Mouse (Mus musculus): ENCODE results near the gene Krt4.

Gene Krt4

DNA sequence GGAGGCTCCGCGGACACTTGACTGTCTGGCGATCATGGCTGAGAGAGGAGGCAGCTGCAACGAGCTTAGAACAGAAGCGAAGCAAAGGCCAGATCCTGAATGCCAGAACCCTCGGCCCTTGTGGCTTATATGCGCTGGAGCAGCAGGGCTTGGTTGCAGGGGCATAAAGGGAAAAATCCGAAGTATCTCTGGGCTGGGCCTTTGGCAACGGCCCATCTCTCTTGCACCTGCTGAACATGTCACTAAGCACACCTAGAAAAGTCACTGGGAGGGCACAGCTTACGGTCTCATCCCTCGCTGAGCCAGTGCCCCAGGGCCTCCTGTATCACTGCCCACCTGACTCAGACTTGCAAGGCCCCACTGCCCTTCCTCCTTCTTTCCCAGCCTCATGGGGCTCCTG, at the start of gene Krt4:
Gene Krt4, minus strand, starts transcription at position 101 of the 400 bp plus-strand sequence.
- in situ Hi-C loops (cut with MboI, MseI), result no loop called here

DNA sequence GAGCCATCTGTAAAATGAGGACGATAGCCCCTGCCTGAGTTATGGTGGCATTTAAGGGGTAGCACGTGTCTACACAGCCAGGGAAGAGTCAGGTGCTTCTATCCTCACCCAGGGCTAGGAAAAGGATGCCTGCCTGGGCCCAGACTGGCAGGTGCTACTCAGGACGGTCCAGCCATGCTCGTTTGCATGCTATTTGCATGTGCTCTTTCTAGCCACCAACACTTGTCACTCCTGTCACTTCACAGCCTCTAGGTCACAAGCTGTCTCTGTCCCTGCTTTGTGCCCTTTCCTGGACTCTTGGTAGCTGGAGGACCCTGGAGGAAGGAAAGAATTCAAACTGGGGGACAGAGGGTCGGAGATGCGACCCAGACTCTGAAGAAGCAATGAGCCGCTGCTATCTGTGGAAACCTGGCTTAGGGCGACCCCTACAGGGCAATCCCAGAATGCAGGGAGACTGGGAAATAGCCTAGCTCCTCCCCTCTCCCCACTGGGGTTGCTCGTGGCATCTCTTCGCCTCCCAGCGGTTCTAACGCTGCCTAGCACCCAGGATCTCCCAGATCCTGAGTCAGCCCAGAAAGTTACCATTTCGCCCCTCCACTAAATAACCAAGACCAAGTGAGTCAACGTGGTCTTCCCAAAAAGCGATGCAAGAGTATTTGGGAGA, 49.0 kb upstream of the Krt4 start:
- in situ Hi-C loops (cut with MboI, MseI), result loop anchor here in 1 of 2 experiments (25.0 kb wide), 2 partner anchors 211 to 436 kb away; partner anchors contain the start of gene Krt84

DNA sequence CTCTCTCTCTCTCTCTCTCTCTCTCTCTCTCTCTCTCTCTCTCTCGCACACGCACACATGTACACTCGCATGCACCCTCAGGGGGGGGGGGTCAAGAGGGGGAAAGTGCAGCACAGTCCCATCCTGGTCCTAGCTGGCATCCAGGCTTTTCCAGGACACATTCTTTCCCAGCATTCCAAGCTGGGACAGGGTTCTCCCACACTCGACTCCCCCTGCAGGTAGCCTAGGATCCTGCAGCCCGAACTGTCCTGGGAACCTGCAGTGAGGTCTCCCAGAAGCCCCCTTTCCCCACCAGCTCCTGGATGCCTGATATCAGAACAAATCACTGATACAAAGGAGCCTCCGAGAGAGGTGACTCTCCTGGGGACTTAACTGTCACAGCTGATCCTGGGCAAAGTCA, 46.0 kb upstream of the Krt4 start:
- in situ Hi-C loops (cut with MboI, MseI), result loop anchor here in 1 of 2 experiments (25.0 kb wide), 2 partner anchors 208 to 433 kb away; partner anchors contain the start of gene Krt84

DNA sequence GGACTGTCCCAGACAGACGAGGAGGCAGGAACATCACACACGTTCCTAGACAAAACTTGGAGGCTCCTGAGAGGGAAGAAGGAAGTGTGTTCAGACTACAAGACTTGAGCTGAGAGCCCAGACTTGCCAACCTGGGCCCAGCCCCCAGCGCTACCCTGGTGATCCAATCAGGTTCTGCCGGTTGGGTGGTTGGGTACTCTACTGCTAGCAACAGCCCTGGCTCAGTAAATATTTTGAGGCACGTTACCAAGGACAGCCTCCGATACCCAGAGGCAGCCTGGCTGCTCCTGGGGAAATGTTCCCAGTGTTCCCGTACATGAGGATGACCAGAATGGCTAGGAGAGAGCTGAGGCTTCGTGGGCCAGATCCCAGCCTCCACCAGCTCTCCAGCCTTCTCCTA, 42.3 kb upstream of the Krt4 start:
- in situ Hi-C loops (cut with MboI, MseI), result loop anchor here in 1 of 2 experiments (25.0 kb wide), 2 partner anchors 205 to 430 kb away; partner anchors contain the start of gene Krt84

DNA sequence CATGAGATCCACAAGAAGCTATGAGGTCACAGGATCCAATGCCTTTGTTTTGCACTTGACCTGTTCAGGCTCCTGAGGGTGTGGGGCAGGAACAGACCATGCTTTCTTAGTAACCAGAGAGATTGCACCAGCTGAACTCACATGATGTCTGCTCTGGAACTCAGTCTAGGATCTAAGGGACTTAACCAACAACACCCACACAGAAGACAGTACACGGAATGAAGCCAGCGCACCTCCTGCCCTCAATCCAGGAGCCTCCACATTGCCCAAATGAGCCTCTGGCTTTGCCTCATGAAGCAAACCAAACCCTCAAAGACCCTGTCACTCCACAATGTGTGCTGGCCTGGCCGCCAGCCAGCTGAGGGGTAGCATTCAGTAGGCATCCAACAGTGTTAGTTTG, 34.4 kb upstream of the Krt4 start:
- in situ Hi-C loops (cut with MboI, MseI), result loop anchor here in 1 of 2 experiments (25.0 kb wide), 2 partner anchors 197 to 422 kb away; partner anchors contain the start of gene Krt84

DNA sequence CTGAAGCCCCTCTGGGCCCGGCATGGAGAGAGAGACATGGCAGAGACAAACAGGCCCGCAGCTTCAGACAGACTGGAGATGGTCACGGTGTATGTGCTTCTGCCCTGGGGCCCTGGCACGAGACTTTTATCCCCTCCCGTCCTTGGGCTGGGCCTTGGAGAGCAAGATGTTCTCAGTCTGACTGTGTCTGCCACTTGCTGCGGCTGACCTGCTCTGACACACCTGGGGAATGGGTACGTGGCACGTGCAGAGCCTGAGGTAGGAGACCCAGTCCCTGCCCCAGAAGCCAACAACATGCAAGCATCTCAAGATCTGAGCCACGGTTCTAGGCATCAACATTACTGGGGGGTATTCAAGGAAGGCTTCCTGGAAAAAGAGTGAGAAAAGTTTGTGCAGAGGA, 29.7 kb upstream of the Krt4 start, which contains the start of gene Krt78:
Gene Krt78, minus strand, starts transcription at position 101 of the 400 bp plus-strand sequence.
- in situ Hi-C loops (cut with MboI, MseI), result loop anchor here in 1 of 2 experiments (25.0 kb wide), 2 partner anchors 192 to 417 kb away; partner anchors contain the start of gene Krt84

DNA sequence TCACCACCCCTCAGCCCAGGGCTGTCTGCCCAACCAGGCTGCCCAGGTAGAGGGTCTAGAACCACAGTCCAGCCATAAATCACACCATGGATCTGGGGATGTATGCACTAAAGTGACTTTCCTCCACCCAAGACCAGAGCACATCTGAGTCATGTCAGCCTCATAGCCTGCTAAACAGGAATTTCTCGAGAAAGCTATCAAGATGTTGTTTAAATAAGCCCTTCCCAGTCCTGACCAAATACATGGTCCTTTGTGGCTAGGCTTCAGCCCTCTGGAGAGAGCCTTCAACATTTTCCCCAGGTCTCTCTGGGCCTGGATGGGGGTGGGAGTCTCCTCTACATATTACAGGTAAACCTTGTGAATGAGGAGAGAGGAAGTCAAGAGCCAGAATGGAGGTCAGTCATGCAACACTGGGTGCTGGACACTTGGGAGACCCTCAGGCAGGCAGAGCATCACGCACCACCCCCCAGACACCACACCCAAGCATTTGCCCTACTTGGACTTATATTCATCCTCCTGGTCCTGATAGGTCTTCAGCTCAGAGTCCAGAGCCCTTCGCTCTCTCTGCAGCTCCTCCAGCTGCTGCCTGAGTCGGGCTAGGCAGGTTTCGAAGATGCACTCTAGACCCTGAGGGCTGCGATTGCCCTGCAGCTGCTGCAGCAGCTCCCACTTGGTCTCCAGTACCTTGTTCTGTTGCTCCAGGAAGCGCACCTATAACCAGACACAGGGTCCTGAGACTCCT, 28.4 kb upstream of the Krt4 start:
- in situ Hi-C loops (cut with MboI, MseI), result loop anchor here in 1 of 2 experiments (25.0 kb wide), 2 partner anchors 191 to 416 kb away; partner anchors contain the start of gene Krt84

DNA sequence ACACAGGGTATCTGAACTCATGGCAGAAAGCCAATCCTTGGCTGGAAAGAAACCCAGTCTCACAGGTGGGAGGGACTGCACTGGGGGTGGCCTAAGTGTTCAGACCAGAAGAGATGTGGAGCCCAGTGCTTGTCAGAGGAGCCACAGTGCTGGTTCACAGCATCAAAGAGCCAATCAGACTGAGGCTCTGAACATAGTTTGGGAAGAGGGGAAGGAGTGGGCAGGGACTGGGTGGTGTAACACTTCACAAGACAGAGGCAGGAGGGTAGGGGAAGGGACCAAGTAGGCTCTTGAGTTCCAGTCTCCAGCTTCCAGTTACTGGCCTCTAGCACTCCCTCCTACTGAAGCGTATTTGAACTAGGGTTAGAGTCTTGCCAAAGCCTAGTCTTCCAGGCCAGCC, 20.9 kb upstream of the Krt4 start:
- in situ Hi-C loops (cut with MboI, MseI), result no loop called here

DNA sequence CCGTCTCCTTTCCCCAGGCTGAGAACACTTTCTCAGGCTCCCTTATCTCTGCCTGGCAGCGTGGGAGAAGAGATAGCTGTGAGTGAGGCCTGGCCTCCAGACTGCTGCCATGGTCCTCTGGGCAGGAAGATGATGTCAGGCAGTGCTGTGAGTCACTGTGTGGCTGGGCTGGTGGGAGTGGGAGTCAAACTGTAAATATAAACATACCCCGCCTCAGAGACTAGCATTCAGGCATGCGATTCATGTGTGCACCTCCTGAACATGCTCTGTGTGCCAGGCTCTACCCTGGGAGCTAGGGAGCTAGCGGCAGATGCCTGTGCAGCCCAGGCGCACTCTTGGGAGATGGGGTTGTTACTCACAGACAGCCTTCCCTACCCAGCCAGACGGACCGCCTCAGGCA, 17.4 kb upstream of the Krt4 start:
- in situ Hi-C loops (cut with MboI, MseI), result no loop called here

DNA sequence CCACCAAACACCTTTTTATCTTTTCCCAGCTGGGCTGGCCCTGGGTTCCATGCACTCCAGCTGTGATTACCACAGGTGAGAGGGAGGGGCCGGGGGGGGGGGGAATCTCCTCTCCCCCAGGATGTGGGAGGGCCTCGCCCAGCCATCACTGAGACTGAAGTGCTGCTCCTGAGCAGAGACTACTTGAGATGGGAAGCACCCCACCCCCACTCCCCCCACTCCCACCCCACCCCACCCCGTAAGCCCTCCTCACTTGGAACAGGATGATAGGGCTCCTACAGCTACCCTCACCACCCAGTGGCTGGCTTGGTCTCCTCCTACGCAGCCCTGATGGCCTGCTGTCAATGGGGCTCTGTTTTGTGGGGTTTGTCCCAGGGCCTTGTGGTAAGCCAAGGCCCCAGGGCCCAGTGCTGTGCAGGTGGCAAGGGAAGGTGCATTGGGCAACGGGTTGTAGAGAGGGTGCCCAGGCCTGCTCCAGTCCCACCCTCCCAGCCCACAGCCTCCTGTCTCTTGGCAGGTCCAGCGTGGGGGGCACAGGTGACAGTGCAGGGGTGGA, 15.8 kb upstream of the Krt4 start, which contains the start of gene Krt79:
Gene Krt79, minus strand, starts transcription at position 51 of the 556 bp plus-strand sequence.
- in situ Hi-C loops (cut with MboI, MseI), result no loop called here

DNA sequence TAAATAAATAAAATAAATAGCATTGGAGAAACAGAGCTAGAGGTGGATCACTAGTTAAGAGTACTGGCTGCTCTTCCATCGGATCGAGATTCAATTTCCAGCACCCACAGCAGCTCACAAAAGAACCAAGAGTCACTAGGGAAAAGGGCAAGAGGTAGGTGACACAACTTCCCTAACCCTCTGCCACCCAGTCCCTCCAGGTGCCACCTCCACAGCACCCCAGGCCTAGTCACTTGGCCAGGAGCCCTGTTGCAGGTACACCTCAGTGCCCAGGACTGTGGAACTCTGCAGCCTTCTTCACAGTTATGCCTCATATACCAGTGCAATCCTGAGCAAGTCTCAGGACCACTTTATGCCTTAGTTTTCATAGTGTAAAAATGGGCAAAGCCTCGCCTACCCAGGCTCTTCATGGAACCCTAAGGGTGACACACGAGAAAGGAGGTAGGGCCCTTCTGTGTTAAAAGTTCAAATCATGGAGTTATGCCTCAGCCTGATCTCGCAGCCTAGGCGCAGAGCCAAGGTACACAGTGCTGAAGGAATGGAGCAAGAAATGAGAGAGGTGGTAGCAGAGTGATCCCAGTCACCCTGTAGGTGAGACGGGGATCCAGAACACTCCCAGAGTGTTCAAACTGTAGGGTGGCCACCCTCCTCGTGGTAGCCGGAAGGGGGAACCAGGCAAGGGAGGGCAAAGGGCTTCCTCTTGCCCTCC, 14.2 kb upstream of the Krt4 start:
- in situ Hi-C loops (cut with MboI, MseI), result loop anchor here (10.0 kb wide), 2 partner anchors 294 to 1486 kb away; partner anchors contain the start of gene Gm5478 (in 1 of the 2)

DNA sequence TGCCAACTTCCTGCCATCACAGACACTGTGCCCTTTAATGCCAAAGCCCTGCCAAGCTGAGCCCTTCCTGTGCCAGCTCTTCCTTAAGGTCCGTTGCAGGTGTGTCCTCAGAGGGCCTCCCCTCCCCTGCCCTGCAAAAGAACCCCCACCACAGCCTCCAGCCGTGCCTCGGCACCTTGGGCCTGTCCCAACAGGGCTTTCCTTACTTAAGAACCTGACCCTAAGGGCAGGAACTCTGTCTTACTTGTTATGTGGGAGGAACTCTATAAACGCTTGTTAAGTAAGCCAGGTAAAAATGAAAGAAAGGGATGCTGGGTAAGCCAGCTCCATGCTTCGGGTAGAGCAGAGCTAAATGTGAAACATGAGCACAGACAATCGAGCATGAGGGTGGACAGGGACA, 8.5 kb upstream of the Krt4 start:
- in situ Hi-C loops (cut with MboI, MseI), result loop anchor here (10.0 kb wide), 2 partner anchors 288 to 1492 kb away; partner anchors contain the start of gene Gm5478 (in 1 of the 2)

DNA sequence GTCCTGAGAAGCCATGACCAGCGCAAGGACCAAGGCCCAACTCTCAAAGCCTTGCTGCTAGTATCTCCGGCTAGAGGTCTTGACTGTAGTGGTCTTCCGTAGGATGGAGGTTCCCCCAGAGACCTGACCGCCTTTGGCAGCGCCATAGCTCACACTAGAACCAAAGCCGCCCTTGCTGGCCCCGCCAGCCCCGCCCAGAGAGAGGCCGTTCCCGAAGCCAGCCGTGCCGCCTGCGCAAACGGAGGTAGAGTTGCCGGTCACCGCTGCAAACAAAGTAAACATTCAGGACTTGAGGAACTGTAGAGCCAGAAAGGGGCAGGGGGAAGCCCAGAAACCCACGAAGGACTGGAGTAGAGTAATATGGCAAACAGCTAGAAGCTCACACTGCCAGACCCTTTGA, 5.1 kb upstream of the Krt4 start:
- in situ Hi-C loops (cut with MboI, MseI), result loop anchor here (10.0 kb wide), 2 partner anchors 285 to 1495 kb away; partner anchors contain the start of gene Gm5478 (in 1 of the 2)

DNA sequence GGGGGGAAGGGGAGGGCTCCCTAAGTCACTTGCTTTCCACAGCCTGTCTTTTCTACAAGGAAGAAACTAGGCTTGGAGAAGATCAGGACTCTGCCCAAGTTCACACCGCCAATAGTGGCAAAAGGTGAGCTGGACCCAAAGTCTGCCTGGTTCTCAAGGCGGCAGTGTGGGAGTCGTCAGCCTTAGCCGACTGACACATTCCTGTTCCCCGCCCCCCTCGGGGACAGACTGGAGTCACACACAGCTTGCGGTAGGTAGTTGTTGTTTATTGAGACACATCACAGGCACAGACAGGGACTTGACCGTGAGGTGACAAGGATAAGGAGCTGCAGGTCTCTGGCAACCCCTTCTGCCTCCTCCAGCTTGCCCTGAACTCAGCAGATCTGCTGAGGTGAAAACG, 4.6 kb upstream of the Krt4 start:
- in situ Hi-C loops (cut with MboI, MseI), result no loop called here

DNA sequence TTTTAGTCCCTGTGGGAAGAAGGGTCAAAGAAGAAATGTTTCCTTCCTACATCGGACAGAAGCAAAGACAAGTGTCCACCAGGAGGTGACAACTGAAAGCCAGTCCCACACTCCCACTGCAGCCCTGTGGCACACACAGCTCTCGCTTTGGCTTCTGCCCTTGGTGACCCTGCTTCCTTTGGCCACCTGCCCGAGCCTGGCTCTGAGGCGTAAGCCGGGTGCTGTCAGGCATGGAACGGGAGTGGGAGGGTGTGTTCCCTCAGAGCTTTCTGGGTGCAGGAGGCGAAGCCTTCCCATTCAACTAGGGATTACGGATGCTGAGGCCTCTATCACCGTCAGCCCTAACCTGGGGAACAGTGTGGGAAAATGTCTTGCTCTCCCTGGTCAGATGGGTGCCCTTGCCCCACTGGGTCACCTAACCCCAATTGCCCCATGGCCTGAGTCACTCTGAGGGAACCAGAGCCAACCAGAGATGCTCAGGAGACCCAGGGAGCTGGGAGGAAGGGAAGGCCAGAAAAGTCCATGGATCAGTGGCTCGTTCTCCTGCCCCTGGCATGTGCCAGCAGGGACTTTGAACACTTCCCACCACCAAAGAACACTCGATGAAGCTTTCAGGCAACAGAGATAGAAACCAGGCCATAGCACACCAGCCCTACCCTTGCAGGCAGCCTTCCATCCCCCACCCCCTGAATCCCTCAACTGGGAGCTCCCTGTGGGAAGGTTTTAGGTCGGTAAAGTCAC, 3.0 kb upstream of the Krt4 start:
- in situ Hi-C loops (cut with MboI, MseI), result no loop called here

DNA sequence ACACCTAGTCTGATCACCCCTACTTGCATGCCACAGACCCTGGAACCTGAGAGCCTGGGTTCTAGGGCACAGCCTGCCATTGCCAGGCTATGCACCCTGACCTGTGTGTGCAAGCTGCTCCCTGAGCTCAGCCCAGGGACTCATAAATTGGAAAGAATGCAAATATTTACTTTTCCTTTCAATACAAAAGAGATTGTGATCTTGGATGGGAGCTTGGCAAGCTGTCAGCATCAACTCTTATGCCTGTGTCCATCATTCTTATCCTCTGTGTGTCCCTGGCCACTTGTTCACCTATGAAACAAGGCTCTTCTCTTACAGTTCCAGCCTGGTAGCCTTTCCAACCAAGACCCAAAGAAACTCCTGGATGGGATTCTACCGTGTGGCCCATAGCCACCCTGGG, 506 bp upstream of the Krt4 start:
- in situ Hi-C loops (cut with MboI, MseI), result no loop called here

DNA sequence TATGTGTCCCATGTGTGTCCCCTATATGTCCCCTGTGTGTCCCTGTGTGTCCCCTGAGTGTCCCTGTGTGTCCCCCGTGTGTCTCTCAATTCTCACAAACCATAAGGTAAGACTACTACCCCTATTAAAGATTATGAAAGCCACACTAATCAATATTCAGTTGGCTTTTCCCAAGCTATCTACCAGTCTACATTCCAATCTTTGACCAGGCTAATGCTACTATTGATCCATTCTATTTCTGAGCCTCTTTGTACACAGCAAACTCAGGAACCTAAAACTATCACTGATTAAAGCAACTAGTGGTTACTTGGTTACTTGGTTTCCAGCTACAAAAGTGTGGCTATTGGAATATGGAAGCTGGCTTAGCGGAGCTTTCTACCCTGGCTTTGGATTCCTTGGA, 2.2 kb downstream of the Krt4 start:
- in situ Hi-C loops (cut with MboI, MseI), result no loop called here

DNA sequence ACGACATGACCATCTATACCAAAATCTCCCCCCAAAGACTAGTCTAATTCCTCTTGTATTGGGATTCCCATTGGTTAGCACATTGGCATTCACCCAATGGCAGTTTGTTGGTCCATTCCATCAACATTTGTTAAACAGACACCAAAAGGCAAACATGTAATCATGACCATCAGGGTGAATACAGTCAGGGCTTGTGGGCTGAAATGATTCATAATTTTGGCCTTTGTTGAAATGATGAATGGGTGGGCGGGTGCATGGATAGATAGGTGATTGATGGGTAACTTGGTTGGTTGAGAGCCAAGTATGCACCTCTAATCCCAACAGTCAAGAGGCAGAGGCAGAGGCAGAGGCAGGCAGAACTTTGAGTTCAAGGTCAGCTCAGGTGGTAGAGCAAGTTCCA, 8.5 kb downstream of the Krt4 start:
- in situ Hi-C loops (cut with MboI, MseI), result no loop called here

DNA sequence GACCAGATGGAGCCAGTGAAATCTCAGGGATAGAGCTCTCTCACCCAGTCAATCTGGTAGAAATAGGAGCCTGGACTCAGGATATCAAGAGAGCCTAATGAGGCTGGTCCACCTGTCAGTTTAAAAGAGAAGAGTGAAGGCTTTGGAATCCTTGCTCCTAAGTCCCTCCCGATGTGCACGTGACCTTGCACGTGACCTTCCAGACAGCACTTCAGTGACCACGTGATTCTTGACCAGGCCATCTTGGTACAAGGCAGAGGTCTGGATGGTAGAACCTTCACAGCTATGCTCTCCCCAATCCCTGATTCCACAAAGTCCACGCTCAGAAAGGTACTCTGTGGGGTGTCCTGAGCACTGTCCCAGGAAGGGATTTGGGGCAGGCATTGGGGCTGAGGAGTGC, 19.7 kb downstream of the Krt4 start:
- in situ Hi-C loops (cut with MboI, MseI), result no loop called here
